Mouse (Mus musculus) brown adipose tissue, adult 24 weeks (tissue): ENCODE data around the gene Tesc. TPM values are rescaled to one million over a fixed set of nuclear protein-coding genes. Genes with fewer than 3 reads are reported as not detected.

ENCODE experiments used
- H3K27ac ChIP-seq: fragments of 200-500 bp; replicated peaks from 2 replicates; pipeline ENCODE4 v1.5.1; 2012; ENCODE audit warnings: low read depth, mild to moderate bottlenecking, low read length
- H3K4me1 ChIP-seq: fragments of 200-500 bp; 2 replicates; pipeline ENCODE4 v1.6.1; 2012; ENCODE audit warnings: low read length, mixed read lengths; ENCODE audit not compliant: control insufficient read depth, insufficient read depth, insufficient read length
- H3K4me3 ChIP-seq: fragments of 200-500 bp; 2 replicates; pipeline ENCODE4 v1.5.1; 2012; ENCODE audit warnings: low read depth, mild to moderate bottlenecking, low read length, moderate library complexity; ENCODE audit not compliant: insufficient read depth
- polyA plus RNA-seq: library from polyadenylated mRNA; stranded (reverse); fragments of >200 nt; gene quantifications from 2 replicates; pipeline ENCODE4 v1.2.4, GENCODE M21; 2012; ENCODE audit not compliant: missing spikeins, insufficient read depth, insufficient read length

Tesc gene
- polyA plus RNA-seq, 1 experiment: 8.8 TPM

DNA sequence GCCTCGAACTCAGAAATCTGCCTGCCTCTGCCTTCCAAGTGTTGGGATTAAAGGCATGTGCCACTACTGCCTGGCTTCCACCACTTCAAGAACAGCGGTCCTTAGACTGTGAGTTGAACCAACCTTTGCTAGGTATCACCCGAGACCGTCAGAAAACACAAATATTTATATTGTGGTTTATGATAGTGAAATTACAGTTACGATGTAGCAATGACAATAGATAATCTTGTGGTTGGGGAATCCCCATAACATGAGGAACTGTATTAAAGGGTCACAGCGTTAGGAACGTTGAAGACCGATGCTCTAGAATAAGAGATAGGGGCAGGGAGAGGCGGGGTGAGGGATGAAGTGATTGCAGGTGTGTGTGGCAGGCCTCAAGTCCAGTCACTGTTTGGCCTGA is 17.8 kb downstream of the Tesc start:
- no peak overlapping the region for H3K4me3 ChIP-seq
- no peak overlapping the region for H3K27ac ChIP-seq
- H3K4me1 ChIP-seq: no peaks in the 10 kb centered on the region

GRCm38 (mm10) chr5:118047091-118047757 is 19.7 kb downstream of the Tesc start:
- H3K27ac ChIP-seq: no peak overlapping the region
- no peak overlapping the region for H3K4me3 ChIP-seq
- H3K4me1 ChIP-seq: no peaks in the 10 kb centered on the region

DNA sequence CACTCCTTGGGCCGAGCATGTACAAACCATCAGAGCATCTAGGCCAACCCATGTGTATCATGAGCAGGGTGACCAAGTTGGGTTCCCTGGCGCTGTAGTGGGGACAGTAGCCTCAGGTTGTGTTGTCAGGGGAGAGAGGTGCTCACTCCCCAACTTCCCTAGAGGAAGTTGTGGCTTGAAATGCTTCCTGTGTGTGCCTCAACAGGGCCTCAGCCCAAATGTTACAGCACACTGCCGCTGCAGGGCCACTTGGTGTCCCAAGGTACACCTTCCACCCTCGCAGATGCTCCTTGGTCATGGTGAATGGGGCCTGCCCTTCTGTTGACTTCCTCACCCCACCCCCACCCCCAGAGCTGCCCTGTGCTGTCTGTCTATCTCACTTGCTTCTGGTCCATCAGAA is 20.9 kb downstream of the Tesc start:
- Histone ChIP-seq H3K4me1 (no peaks in the 10 kb centered on the region), H3K27ac (no peak overlapping the region), H3K4me3 (no peak overlapping the region)

GRCm38 (mm10) chr5:118048928-118049327 is 21.4 kb downstream of the Tesc start:
- Histone ChIP-seq H3K4me1 (no peaks in the 10 kb centered on the region), H3K4me3 (no peak overlapping the region)

DNA sequence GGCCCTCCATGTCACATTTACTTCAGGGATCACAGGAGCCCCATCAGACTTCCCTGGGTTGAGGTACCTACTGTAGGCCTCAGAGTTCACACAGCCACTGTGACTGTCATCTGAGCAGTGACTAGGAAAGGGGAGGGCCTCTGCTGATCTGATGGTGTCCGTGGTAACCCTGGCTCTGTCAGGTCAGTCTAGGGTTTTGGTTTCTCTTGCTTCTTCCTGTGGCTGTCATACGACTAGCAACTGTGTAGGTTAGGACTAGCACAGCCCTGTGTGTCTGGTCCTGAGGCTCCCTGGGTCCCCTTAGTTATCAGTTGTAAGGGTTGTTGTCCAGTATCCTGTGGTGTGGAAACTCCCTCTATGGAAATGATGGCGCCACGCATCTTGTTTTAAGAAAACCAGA is 23.2 kb downstream of the Tesc start:
- no peak overlapping the region for H3K4me3 ChIP-seq
- H3K27ac ChIP-seq: no peak overlapping the region
- no peaks in the 10 kb centered on the region for H3K4me1 ChIP-seq

More at GRCm38 (mm10) chr5:118048928-118049327, 21.4 kb downstream of the Tesc start:
- H3K27ac ChIP-seq: no peak overlapping the region

DNA sequence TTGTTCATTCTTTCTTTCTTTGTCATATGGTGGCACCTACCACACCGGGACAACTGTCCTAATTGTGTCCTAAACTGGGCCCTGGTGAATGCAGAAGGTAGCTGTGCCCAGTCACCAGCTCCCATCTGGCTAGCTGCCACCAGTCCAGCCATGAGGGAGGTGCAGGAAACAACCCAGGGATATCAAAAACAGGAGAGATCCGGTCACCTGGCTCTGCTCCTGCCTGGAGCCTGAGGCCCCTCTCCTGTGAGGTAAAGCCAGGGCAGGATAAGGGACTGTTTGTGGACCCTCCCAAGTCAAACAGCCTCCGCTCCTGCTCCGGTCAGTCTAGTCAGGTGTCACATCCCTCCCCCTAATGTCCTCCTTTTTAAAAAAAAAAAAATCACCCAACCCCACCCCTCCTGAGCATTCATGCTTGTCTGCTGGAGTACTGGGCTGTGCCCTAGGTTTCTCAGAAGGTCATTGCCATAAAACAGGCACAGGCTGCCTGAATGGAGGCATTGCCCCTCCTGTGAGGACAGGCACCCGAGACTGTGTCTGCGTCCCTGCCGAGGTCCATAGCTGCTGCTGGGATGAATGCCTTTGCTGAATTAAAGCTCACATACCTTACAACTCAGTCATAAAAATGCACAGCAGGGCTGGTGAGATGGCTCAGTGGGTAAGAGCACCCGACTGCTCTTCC is 24.6 kb downstream of the Tesc start:
- Histone ChIP-seq H3K27ac (no peak overlapping the region), H3K4me1 (no peaks in the 10 kb centered on the region), H3K4me3 (no peak overlapping the region)

DNA sequence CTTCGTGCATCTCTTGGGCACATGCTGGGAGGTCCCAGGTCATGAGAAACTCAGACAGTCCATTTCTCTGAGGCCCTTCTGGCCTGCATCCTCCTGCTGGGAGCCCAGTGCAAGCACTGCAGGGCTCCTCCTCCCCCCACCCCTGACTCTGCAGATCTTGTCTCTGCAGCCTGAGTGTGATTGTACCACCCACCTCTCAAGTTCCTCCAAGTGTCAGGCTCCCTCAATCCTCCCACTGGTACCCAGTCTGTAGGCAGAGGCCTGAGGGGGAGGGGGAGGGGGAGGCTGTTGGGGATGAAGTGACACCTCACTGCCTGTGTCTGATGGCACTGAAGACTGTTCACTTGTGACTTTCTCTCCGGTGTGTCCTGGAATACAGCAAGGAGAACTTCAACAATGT is 25.7 kb downstream of the Tesc start:
- H3K4me3 ChIP-seq: no peak overlapping the region
- H3K4me1 ChIP-seq: no peaks in the 10 kb centered on the region
- H3K27ac ChIP-seq: no peak overlapping the region

- no peak overlapping the region for H3K27ac ChIP-seq
- H3K4me1 ChIP-seq: no peaks in the 10 kb centered on the region
- no peak overlapping the region for H3K4me3 ChIP-seq
These were observed 30.1 kb downstream of the Tesc start for GRCm38 (mm10) chr5:118057508-118058111.

GRCm38 (mm10) chr5:118058858-118059257 is 31.3 kb downstream of the Tesc start:
- no peak overlapping the region for H3K27ac ChIP-seq
- no peaks in the 10 kb centered on the region for H3K4me1 ChIP-seq
- H3K4me3 ChIP-seq: no peak overlapping the region

- H3K4me3 ChIP-seq: no peak overlapping the region
- H3K4me1 ChIP-seq: no peaks in the 10 kb centered on the region
- H3K27ac ChIP-seq: no peak overlapping the region
These were observed 32.1 kb downstream of the Tesc start for GRCm38 (mm10) chr5:118059646-118060045.

DNA sequence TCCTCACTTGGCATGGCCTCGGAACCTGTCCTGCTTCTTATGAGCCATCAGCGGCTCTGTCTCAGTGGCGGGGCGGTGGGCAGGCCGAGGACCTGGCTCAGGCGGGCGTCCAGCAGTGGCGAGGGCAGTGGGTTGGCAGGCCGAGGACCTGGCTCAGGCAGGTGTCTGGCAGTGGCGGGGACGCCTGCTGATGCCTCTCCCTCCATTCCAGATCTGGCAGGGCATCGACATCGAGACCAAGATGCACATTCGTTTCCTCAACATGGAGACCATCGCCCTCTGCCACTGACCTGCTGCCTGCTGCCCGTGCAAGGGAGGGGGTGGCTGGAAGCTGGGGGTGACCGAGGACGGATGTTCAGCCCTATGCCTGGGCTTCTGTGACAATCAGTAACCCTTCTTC is 33.8 kb downstream of the Tesc start:
- H3K4me1 ChIP-seq: no peaks in the 10 kb centered on the region
- H3K27ac ChIP-seq: no peak overlapping the region
- no peak overlapping the region for H3K4me3 ChIP-seq

DNA sequence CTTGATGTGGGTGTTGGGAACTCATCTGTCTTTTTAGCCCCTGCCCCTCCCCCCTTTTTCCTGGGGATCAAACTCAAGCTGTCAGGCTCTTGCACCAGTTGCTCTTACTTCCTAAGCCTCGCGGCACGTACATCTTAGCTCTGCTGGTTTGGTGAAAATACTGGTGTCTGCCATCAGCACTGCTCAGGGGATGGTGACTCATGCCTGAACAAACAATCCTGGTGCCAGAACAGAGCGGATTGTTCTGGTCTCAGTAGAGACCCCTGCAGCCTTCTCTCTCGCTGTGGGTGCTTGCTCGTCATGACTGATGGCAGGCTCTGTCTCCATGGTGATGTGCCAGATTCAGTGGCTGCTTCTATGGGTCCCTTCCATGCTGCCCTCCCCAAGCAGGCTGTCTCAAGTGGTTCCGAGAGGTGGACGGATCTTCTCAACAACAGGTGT is 35.7 kb downstream of the Tesc start:
- H3K4me1 ChIP-seq: no peaks in the 10 kb centered on the region
- no peak overlapping the region for H3K27ac ChIP-seq
- H3K4me3 ChIP-seq: no peak overlapping the region

GRCm38 (mm10) chr5:118064284-118064901 is 36.9 kb downstream of the Tesc start:
- H3K27ac ChIP-seq: no peak overlapping the region
- H3K4me1 ChIP-seq: no peaks in the 10 kb centered on the region
- no peak overlapping the region for H3K4me3 ChIP-seq

GRCm38 (mm10) chr5:118065516-118066255 is 38.1 kb downstream of the Tesc start:
- Histone ChIP-seq H3K4me1 (no peaks in the 10 kb centered on the region), H3K27ac (no peak overlapping the region), H3K4me3 (no peak overlapping the region)

DNA sequence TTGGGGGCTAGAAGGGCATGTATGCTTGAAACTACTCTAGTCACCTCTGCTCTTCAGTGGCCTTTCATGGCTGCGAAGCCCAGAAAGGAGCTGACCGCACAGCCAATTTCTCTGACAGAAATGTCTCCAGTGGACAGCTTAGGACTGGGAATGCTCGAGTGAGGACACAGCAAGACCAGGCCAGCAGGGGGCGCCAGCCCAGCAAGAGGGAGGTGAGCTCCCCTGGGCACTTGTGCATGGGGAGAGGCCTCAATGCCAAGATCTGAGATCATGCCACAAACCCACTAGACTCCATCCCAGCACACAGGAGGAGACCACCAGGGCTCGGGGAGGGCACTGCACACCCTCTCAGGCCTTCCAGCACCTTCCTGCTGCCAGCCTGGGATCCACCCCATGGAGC is 39.3 kb downstream of the Tesc start:
- H3K4me1 ChIP-seq: no peaks in the 10 kb centered on the region
- no peak overlapping the region for H3K27ac ChIP-seq
- H3K4me3 ChIP-seq: no peak overlapping the region
